Mouse (Mus musculus): ENCODE results near the gene Aimp2. TPM values are rescaled to one million over a fixed set of nuclear protein-coding genes. Genes with fewer than 3 reads are reported as not detected.

Aimp2 gene
- total and polyA plus RNA-seq, 3 experiments, result 134 to 142 TPM; not detected in 1

DNA sequence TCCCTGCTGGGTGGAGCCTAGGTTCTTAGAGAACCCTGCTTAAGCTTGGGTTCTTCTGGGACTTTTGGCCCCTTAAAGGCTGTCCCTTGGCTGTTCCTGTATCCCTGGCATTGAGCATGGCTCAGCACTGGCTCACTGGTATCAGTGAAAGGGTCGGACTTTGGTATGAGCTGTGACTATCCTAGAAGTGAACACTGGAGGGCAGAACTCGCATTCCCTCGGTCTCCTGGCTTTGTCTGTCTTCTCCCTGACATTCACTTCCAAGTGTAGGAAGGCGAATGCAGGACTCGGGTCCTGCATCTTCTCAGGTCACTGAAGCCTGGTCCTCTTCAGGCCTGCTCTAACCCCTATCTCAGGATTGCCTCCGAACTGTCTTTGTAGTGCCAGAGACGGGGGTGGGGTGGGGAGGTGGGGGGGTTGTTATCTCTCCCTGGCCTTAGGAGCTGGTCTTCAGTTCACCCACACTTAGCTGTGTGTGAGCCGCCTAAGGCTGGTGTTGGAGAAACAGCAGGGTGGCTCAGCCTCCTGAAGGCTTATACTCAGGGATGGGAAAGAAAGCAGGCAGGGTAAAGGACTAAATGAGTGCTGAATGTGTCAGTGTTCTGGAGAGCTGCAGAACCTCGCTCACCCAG lies 17.3 kb downstream of the Aimp2 start:
- DNase-seq (ENCODE audit: low read depth, low spot score), result no peak
- Histone ChIP-seq H3K79me2 (ENCODE audit: control insufficient read depth, insufficient read depth, low read length, poor library complexity) (no peaks in the 10 kb centered on the region), H3K27ac (ENCODE audit: control insufficient read depth, low read depth, low read length) (no peak overlapping the region), H3K9me3 (replicated peaks; ENCODE audit: insufficient read depth, low read length) (no peaks in the 10 kb centered on the region), H3K9ac (ENCODE audit: control insufficient read depth, low read depth, low read length, poor library complexity, severe bottlenecking) (no peak overlapping the region), H3K4me3 (ENCODE audit: control insufficient read depth in 1 of 2, insufficient read depth in 1 of 2, low read depth in 2 of 2, low read length in 2 of 2) (no peak overlapping the region), H3K27me3 (ENCODE audit: control insufficient read depth in 1 of 2, insufficient read depth in 2 of 2, low read length in 2 of 2) (no peaks in the 10 kb centered on the region), H3K36me3 (ENCODE audit: control insufficient read depth in 1 of 2, insufficient read depth in 2 of 2, low read length in 2 of 2) (peaks cover 5 to 8% of the 10 kb centered on the region in 2 experiments), H3K4me1 (ENCODE audit: control insufficient read depth in 1 of 2, insufficient read depth in 2 of 2, low read length in 2 of 2) (peaks cover 2 to 13% of the 10 kb centered on the region in 2 experiments)
- TF ChIP-seq GATA1 (IDR thresholded peaks at IDR 0.05; ENCODE audit: low read depth, low read length), result no peak
- no peak for TF ChIP-seq MEF2A (IDR thresholded peaks at IDR 0.05; ENCODE audit: extremely low read depth, insufficient replicate concordance, low read depth, low read length, poor library complexity, severe bottlenecking)
- TF ChIP-seq ZKSCAN1 (IDR thresholded peaks at IDR 0.05; ENCODE audit: low read depth, low read length), result no peak
- no peak for TF ChIP-seq USF1 (IDR thresholded peaks at IDR 0.05; ENCODE audit: low read depth, low read length)
- no peak for TF ChIP-seq ZC3H11A (IDR thresholded peaks at IDR 0.05; ENCODE audit: low read depth, low read length)
- TF ChIP-seq TCF12 (IDR thresholded peaks at IDR 0.05; ENCODE audit: low read depth, low read length), result no peak
- no peak for TF ChIP-seq ZMIZ1 (IDR thresholded peaks at IDR 0.05; ENCODE audit: low read depth, low read length)
- TF ChIP-seq USF2 (IDR thresholded peaks at IDR 0.05; ENCODE audit: borderline replicate concordance in 1 of 2, insufficient read depth in 1 of 2, low read depth in 1 of 2, low read length in 2 of 2), result no peak
- no peak for TF ChIP-seq KAT2A (conservative IDR thresholded peaks at IDR 0.05; ENCODE audit: low read depth, low read length)
- no peak for TF ChIP-seq CHD1 (IDR thresholded peaks at IDR 0.05; ENCODE audit: low read depth, low read length)
- no peak for TF ChIP-seq CHD2 (IDR thresholded peaks at IDR 0.05; ENCODE audit: low read length)
- no peak for TF ChIP-seq TAL1 (IDR thresholded peaks at IDR 0.05; ENCODE audit: low read length)
- TF ChIP-seq SIN3A (IDR thresholded peaks at IDR 0.05; ENCODE audit: low read length), result no peak
- no peak for TF ChIP-seq POLR2A (IDR thresholded peaks at IDR 0.05; ENCODE audit: control insufficient read depth in 1 of 2, insufficient read depth in 1 of 2, low read depth in 1 of 2, low read length in 2 of 2, poor library complexity in 1 of 2)
- TF ChIP-seq E2F4 (IDR thresholded peaks at IDR 0.05; ENCODE audit: borderline replicate concordance, low read depth, low read length), result no peak
- no peak for TF ChIP-seq TBP (IDR thresholded peaks at IDR 0.05; ENCODE audit: low read depth, low read length)
- no peak for TF ChIP-seq CTCF (IDR thresholded peaks at IDR 0.05 in 2 of 3, conservative IDR thresholded peaks at IDR 0.05 in 1 of 3; ENCODE audit: control insufficient read depth in 1 of 3, insufficient read depth in 1 of 3, low read depth in 2 of 3, low read length in 3 of 3, poor library complexity in 1 of 3, severe bottlenecking in 1 of 3)

GRCm38 (mm10) chr5:143890741-143891140 lies 18.9 kb downstream of the Aimp2 start:
- DNase-seq (ENCODE audit: low read depth, low spot score), result no peak
- Histone ChIP-seq H3K36me3 (ENCODE audit: control insufficient read depth in 1 of 2, insufficient read depth in 2 of 2, low read length in 2 of 2) (peaks cover 5 to 9% of the 10 kb centered on the region in 2 experiments), H3K4me1 (ENCODE audit: control insufficient read depth in 1 of 2, insufficient read depth in 2 of 2, low read length in 2 of 2) (peaks cover 2 to 13% of the 10 kb centered on the region in 2 experiments), H3K9ac (ENCODE audit: control insufficient read depth, low read depth, low read length, poor library complexity, severe bottlenecking) (no peak overlapping the region), H3K9me3 (replicated peaks; ENCODE audit: insufficient read depth, low read length) (no peaks in the 10 kb centered on the region), H3K27ac (ENCODE audit: control insufficient read depth, low read depth, low read length) (no peak overlapping the region), H3K79me2 (ENCODE audit: control insufficient read depth, insufficient read depth, low read length, poor library complexity) (no peaks in the 10 kb centered on the region), H3K27me3 (ENCODE audit: control insufficient read depth in 1 of 2, insufficient read depth in 2 of 2, low read length in 2 of 2) (no peaks in the 10 kb centered on the region), H3K4me3 (ENCODE audit: control insufficient read depth in 1 of 2, insufficient read depth in 1 of 2, low read depth in 2 of 2, low read length in 2 of 2) (no peak overlapping the region)
- TF ChIP-seq ZMIZ1 (IDR thresholded peaks at IDR 0.05; ENCODE audit: low read depth, low read length), result no peak
- TF ChIP-seq CHD1 (IDR thresholded peaks at IDR 0.05; ENCODE audit: low read depth, low read length), result no peak
- no peak for TF ChIP-seq USF2 (IDR thresholded peaks at IDR 0.05; ENCODE audit: borderline replicate concordance in 1 of 2, insufficient read depth in 1 of 2, low read depth in 1 of 2, low read length in 2 of 2)
- no peak for TF ChIP-seq GABPA (IDR thresholded peaks at IDR 0.05; ENCODE audit: low read depth, low read length)
- no peak for TF ChIP-seq E2F4 (IDR thresholded peaks at IDR 0.05; ENCODE audit: borderline replicate concordance, low read depth, low read length)
- no peak for TF ChIP-seq RAD21 (IDR thresholded peaks at IDR 0.05; ENCODE audit: low read depth, low read length)
- no peak for TF ChIP-seq NELFE (IDR thresholded peaks at IDR 0.05; ENCODE audit: low read depth, low read length)
- no peak for TF ChIP-seq SMC3 (IDR thresholded peaks at IDR 0.05; ENCODE audit: low read depth, low read length)
- no peak for TF ChIP-seq MYC (IDR thresholded peaks at IDR 0.05; ENCODE audit: low read depth, low read length)
- no peak for TF ChIP-seq EP300 (IDR thresholded peaks at IDR 0.05; ENCODE audit: low read depth in 1 of 2, low read length in 2 of 2)
- no peak for TF ChIP-seq POLR2AphosphoS5 (IDR thresholded peaks at IDR 0.05; ENCODE audit: borderline replicate concordance, low read depth, low read length)
- no peak for TF ChIP-seq ZKSCAN1 (IDR thresholded peaks at IDR 0.05; ENCODE audit: low read depth, low read length)
- TF ChIP-seq SIN3A (IDR thresholded peaks at IDR 0.05; ENCODE audit: low read length), result no peak
- no peak for TF ChIP-seq RCOR1 (IDR thresholded peaks at IDR 0.05; ENCODE audit: low read depth, low read length)
